Mouse (Mus musculus) thymus, adult 2 months (tissue): ENCODE measurements around the gene Rae1. TPM values are rescaled to one million over a fixed set of nuclear protein-coding genes. Genes with fewer than 3 reads are reported as not detected.

Source experiments
- DNase-seq: peaks from one replicate; pipeline ENCODE4 v3.0.0; 2021
- H3K27ac ChIP-seq: fragments of 200-500 bp; 2 replicates; pipeline ENCODE4 v1.5.1; 2012; ENCODE audit warnings: low read length, control low read depth; ENCODE audit not compliant: control insufficient read depth, insufficient read depth
- H3K27me3 ChIP-seq: fragments of 200-500 bp; 2 replicates; pipeline ENCODE4 v1.6.1; 2012; ENCODE audit warnings: mild to moderate bottlenecking, low read length, moderate library complexity, mixed read lengths; ENCODE audit not compliant: control insufficient read depth, insufficient read depth
- H3K36me3 ChIP-seq: fragments of 200-500 bp; 2 replicates; pipeline ENCODE4 v1.6.1; 2012; ENCODE audit warnings: mild to moderate bottlenecking, low read length, moderate library complexity; ENCODE audit not compliant: control insufficient read depth, insufficient read depth
- H3K4me1 ChIP-seq: fragments of 200-500 bp; replicated peaks from 2 replicates; pipeline ENCODE4 v1.6.1; 2012; ENCODE audit warnings: low read length; ENCODE audit not compliant: control insufficient read depth, insufficient read depth
- H3K4me3 ChIP-seq: fragments of 200-500 bp; 2 replicates; pipeline ENCODE4 v1.5.1; 2012; ENCODE audit warnings: mild to moderate bottlenecking, low read length, control low read depth, moderate library complexity; ENCODE audit not compliant: control insufficient read depth, insufficient read depth
- CTCF ChIP-seq: fragments of 200-500 bp; IDR thresholded peaks from 2 replicates; pipeline ENCODE4 v1.5.1; 2012; ENCODE audit warnings: mild to moderate bottlenecking, control low read depth, low read length, moderate library complexity, borderline replicate concordance; ENCODE audit not compliant: control insufficient read depth, poor library complexity, insufficient read depth; ENCODE audit errors: extremely low read depth
- POLR2A ChIP-seq: fragments of 200-500 bp; IDR thresholded peaks from 2 replicates; pipeline ENCODE4 v1.6.1; 2012; ENCODE audit warnings: mild to moderate bottlenecking, low read length, control low read depth, moderate library complexity; ENCODE audit not compliant: control insufficient read depth, poor library complexity, insufficient read depth; ENCODE audit errors: extremely low read depth
- WGBS: fragments of 180-500 bp; shearing (Covaris S2); methylation state at CpG from one replicate; pipeline ENCODE4 v1.1.7; 2018; 5-methylcytosine and 5-hydroxymethylcytosine counted together
- polyA plus RNA-seq: library from polyadenylated mRNA; depleted of rRNA; stranded (reverse); fragments of >200 nt; gene quantifications from 2 replicates; pipeline ENCODE4 v1.2.3, GENCODE M21; 2012

The Rae1 gene
- polyA plus RNA-seq, 1 experiment, result 111 TPM

GRCm38 (mm10) chr2:172982776-172983561 lies 16.9 kb upstream of the Rae1 start:
- peak; percentile 47 for DNase-seq

GRCm38 (mm10) chr2:172990161-172990560 lies 9.8 kb upstream of the Rae1 start:
- Histone ChIP-seq H3K4me1 (no peaks in the 10 kb centered on the region), H3K27me3 (no peaks in the 10 kb centered on the region), H3K36me3 (peaks cover 69% of the 10 kb centered on the region), H3K4me3 (no peak overlapping the region), H3K27ac (no peak overlapping the region)
- 96% methylated on average over 6 of the region's 6 CpGs for WGBS
- TF ChIP-seq CTCF, result no peak
- no peak for DNase-seq

More at GRCm38 (mm10) chr2:172982776-172983561, 16.9 kb upstream of the Rae1 start:
- Histone ChIP-seq H3K4me3 (no peak overlapping the region), H3K4me1 (peaks cover 8% of the 10 kb centered on the region), H3K27me3 (no peaks in the 10 kb centered on the region), H3K27ac (no peak overlapping the region), H3K36me3 (peaks cover 40% of the 10 kb centered on the region)
- TF ChIP-seq POLR2A (no peak), CTCF (no peak)
- 84% methylated on average over 9 of the region's 9 CpGs for WGBS

- peaks cover 10% of the 10 kb centered on the region for H3K36me3 ChIP-seq
Measured at GRCm38 (mm10) chr2:172996207-172996606, 3.7 kb upstream of the Rae1 start.

GRCm38 (mm10) chr2:172997748-172998147 lies 2.2 kb upstream of the Rae1 start:
- peaks cover 4% of the 10 kb centered on the region for H3K36me3 ChIP-seq
- no peak for DNase-seq
- TF ChIP-seq CTCF (no peak), POLR2A (no peak)
- no peaks in the 10 kb centered on the region for H3K27me3 ChIP-seq
- no peak overlapping the region for H3K27ac ChIP-seq
- peaks cover 13% of the 10 kb centered on the region for H3K4me1 ChIP-seq
- 87% methylated on average over 11 of the region's 11 CpGs for WGBS
- H3K4me3 ChIP-seq, result no peak overlapping the region

More at GRCm38 (mm10) chr2:172996207-172996606, 3.7 kb upstream of the Rae1 start:
- Histone ChIP-seq H3K4me3 (no peak overlapping the region), H3K4me1 (peaks cover 10% of the 10 kb centered on the region), H3K27me3 (no peaks in the 10 kb centered on the region), H3K27ac (no peak overlapping the region)
- TF ChIP-seq POLR2A (no peak), CTCF (peak; percentile 81; the same call in 1 of the 2 replicates)
- 24% methylated on average over 4 of the region's 4 CpGs for WGBS
- peak; percentile 83 for DNase-seq

GRCm38 (mm10) chr2:172998478-172998877 lies 1.4 kb upstream of the Rae1 start:
- H3K4me3 ChIP-seq, result no peak overlapping the region
- DNase-seq, result no peak
- peaks cover 10% of the 10 kb centered on the region for H3K36me3 ChIP-seq
- no peak overlapping the region for H3K27ac ChIP-seq
- no peaks in the 10 kb centered on the region for H3K27me3 ChIP-seq
- H3K4me1 ChIP-seq, result peaks cover 13% of the 10 kb centered on the region
- WGBS, result 82% methylated on average over 7 of the region's 7 CpGs
- no peak for TF ChIP-seq CTCF
- no peak for TF ChIP-seq POLR2A

- peaks cover 13% of the 10 kb centered on the region for H3K4me1 ChIP-seq
- H3K4me3 ChIP-seq, result peak overlapping the region; percentile 64
- H3K36me3 ChIP-seq, result peaks cover 20% of the 10 kb centered on the region
- whole genome bisulfite sequencing, result under 1% methylated on average over 42 of the region's 42 CpGs
- H3K27me3 ChIP-seq, result no peaks in the 10 kb centered on the region
- TF ChIP-seq CTCF, result no peak
- no peak for TF ChIP-seq POLR2A
- no peak for DNase-seq
- no peak overlapping the region for H3K27ac ChIP-seq
Measured at GRCm38 (mm10) chr2:173000285-173000652, 352 bp downstream of the Rae1 start.

GRCm38 (mm10) chr2:173000921-173001320 lies 1.0 kb downstream of the Rae1 start:
- H3K27me3 ChIP-seq, result no peaks in the 10 kb centered on the region
- H3K36me3 ChIP-seq, result peaks cover 26% of the 10 kb centered on the region
- peaks cover 13% of the 10 kb centered on the region for H3K4me1 ChIP-seq
- 16% methylated on average over 8 of the region's 8 CpGs for WGBS
- no peak for DNase-seq
- H3K27ac ChIP-seq, result no peak overlapping the region
- TF ChIP-seq CTCF (no peak), POLR2A (no peak)
- H3K4me3 ChIP-seq, result peak overlapping the region; percentile 64
